Comparison of ENCODE assay signal across 16 mouse cellular contexts in genomic region chr3:96992526-96992925, GRCm38 (mm10).
"Had no signal": no experiment of that assay in that cellular context is flagged by ENCODE, and none has a peak within 500 bp of the region (broad histone marks: within the 10 kb centered on the region; RNA-seq: fewer than 3 reads in every experiment).

No protein-coding gene starts in this region.

- H3K27ac ChIP-seq: neural tube, embryonic 13.5 days; neural tube, embryonic 15.5 days; stomach, embryonic 15.5 days; stomach, postnatal 0 days had no signal

- H3K9me3 ChIP-seq: neural tube, embryonic 13.5 days; neural tube, embryonic 15.5 days; stomach, embryonic 15.5 days had no signal

- H3K36me3 ChIP-seq: neural tube, embryonic 13.5 days; neural tube, embryonic 15.5 days; stomach, embryonic 15.5 days had no signal

- H3K9ac ChIP-seq: neural tube, embryonic 13.5 days; neural tube, embryonic 15.5 days; stomach, embryonic 15.5 days had no signal

- H3K4me3 ChIP-seq: neural tube, embryonic 13.5 days; neural tube, embryonic 15.5 days; stomach, embryonic 15.5 days had no signal

- H3K4me1 ChIP-seq: stomach, embryonic 15.5 days had no signal

- H3K27me3 ChIP-seq: neural tube, embryonic 13.5 days; neural tube, embryonic 15.5 days; stomach, embryonic 15.5 days had no signal

- H3K4me2 ChIP-seq: neural tube, embryonic 13.5 days; neural tube, embryonic 15.5 days; stomach, embryonic 15.5 days had no signal

- DNase-seq: retina, postnatal 1 day; right cerebral cortex, adult 18-20 months; right cerebral cortex, postnatal 14 days; right cerebral cortex, postnatal 25 days; right cerebral cortex, postnatal 4 days; spleen, adult 18-20 months; thymus, adult 18-20 months; thymus, adult 2 months; thymus, postnatal 14 days; thymus, postnatal 25 days; thymus, postnatal 36 days; thymus, postnatal 4 days had no signal
